Mouse (Mus musculus) limb, embryonic 13.5 days (tissue): ENCODE results near the gene Mt3. TPM values are rescaled to one million over a fixed set of nuclear protein-coding genes. Genes with fewer than 3 reads are reported as not detected.
"Not testable (repeated sequence)": the region's sequence is repeated elsewhere in the genome, so short reads cannot be mapped to it uniquely, and the experiment has no call there.

Experiments
- ATAC-seq: fragments of 200-750 bp; cut with Nextera tagmentation; 2 replicates; pipeline ENCODE4 v1.8.0; 2017; ENCODE audit warnings: low read depth, moderate number of reproducible peaks, moderate TSS enrichment; ENCODE audit not compliant: low FRiP score
- H3K27ac ChIP-seq: fragments of 300-500 bp; sonication (generic); 2 replicates; pipeline ENCODE4 v1.5.1; 2015; ENCODE audit warnings: inconsistent platforms, mild to moderate bottlenecking, moderate library complexity
- H3K27me3 ChIP-seq: fragments of 300-500 bp; sonication (generic); 2 replicates; pipeline ENCODE4 v1.6.1; 2015; ENCODE audit warnings: mild to moderate bottlenecking, inconsistent platforms
- H3K36me3 ChIP-seq: fragments of 300-500 bp; sonication (generic); 2 replicates; pipeline ENCODE4 v1.6.1; 2015; ENCODE audit warnings: inconsistent platforms, mild to moderate bottlenecking, moderate library complexity
- H3K4me1 ChIP-seq: fragments of 300-500 bp; sonication (generic); 2 replicates; pipeline ENCODE4 v1.6.1; 2015; ENCODE audit warnings: inconsistent platforms
- H3K4me2 ChIP-seq: fragments of 300-500 bp; sonication (generic); replicated peaks from 2 replicates; pipeline ENCODE4 v1.6.1; 2015; ENCODE audit warnings: inconsistent platforms, mild to moderate bottlenecking, moderate library complexity
- H3K4me3 ChIP-seq: fragments of 300-500 bp; sonication (generic); 2 replicates; pipeline ENCODE4 v1.5.1; 2015; ENCODE audit warnings: moderate library complexity, mild to moderate bottlenecking, inconsistent platforms
- H3K9ac ChIP-seq: fragments of 300-500 bp; sonication (generic); 2 replicates; pipeline ENCODE4 v1.6.1; 2015; ENCODE audit warnings: mild to moderate bottlenecking, inconsistent platforms
- H3K9me3 ChIP-seq: fragments of 300-500 bp; sonication (generic); 2 replicates; pipeline ENCODE4 v1.6.1; 2016; ENCODE audit warnings: inconsistent platforms
- WGBS: fragments of 180-500 bp; shearing (Covaris S2); methylation state at CpG from one replicate; pipeline ENCODE4 v1.1.7; 2015; 5-methylcytosine and 5-hydroxymethylcytosine counted together
- polyA plus RNA-seq: library from polyadenylated mRNA; unstranded; fragments of >200 nt; fragmentation: Nextera tagmentation; extraction: Ambion mirVana; gene quantifications from 2 replicates; pipeline ENCODE4 v1.2.1, GENCODE M21; 2015

Gene Mt3
- polyA plus RNA-seq, 1 experiment from 2014 or later = 0.99 TPM

DNA sequence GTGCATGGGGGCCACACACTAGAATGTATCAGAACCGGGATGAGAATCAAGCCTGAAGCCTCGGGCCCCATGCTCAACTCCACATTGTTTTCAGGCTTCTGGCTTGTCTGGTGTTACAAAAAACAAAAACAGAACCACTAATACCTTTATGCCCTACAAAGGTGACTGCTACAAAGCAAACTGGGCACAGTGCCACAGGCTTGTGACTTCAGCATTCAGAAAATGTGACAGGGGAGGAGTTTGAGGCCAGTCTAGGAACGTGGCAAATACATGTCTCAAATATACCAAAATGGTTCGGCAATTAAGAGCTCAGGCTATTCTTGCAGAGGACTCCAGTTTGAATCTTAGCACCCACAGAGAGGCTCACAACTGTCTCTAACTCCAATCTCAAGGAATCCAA is 3.7 kb downstream of the Mt3 start:
- peaks cover 28% of the 10 kb centered on the region for H3K27me3 ChIP-seq
- H3K9me3 ChIP-seq = no peaks in the 10 kb centered on the region
- no peaks in the 10 kb centered on the region for H3K36me3 ChIP-seq
- WGBS = 67% methylated on average over 4 of the region's 4 CpGs
- no peak overlapping the region for H3K4me2 ChIP-seq
- H3K9ac ChIP-seq = no peak overlapping the region
- ATAC-seq = no peak
- no peak overlapping the region for H3K4me3 ChIP-seq
- H3K27ac ChIP-seq = no peak overlapping the region
- peaks cover 34% of the 10 kb centered on the region for H3K4me1 ChIP-seq

DNA sequence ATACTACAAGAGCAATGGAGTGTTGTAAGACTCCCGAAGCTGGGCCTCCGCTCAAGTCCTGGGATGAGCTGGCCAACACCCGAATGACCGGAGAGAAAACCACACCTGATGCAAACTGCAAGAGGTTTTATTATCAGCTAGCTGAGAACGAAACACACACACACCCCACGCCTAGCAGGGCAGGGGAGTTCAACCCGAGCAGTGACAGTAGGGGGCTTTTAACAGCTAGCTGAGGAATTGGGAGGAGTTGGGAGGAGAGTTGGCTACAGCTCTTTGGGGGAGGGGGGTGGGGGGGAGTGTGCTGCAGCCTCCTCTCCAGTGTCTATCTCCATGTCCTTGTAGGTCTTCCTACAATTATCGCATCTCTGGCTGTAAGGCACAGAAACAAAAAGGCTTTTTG is 13.4 kb downstream of the Mt3 start:
- not testable (repeated sequence) for H3K9ac ChIP-seq, H3K4me2 ChIP-seq, H3K36me3 ChIP-seq, H3K9me3 ChIP-seq, H3K4me1 ChIP-seq, H3K4me3 ChIP-seq, H3K27ac ChIP-seq, ATAC-seq
- H3K27me3 ChIP-seq = peaks cover 28% of the 10 kb centered on the region
- 63% methylated on average over 8 of the region's 8 CpGs for WGBS

DNA sequence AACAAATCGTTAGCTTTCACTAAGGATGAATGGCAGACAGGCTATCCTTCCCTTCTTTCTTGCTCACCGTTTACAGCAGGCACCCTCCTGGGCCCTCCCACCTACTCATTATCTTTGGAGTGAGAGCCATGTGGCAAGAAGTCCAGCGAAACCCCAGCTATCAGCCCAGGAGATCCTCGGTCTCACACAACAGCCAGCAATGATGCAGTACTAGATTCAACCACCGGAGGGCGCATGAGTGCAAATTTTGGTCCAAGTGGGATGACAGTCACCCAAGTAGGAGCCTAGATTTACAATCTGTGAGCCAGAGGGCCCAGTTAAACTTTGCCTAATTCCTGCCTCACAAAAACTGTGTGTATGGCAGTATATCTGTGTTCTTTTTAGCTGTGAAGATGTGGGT is 14.8 kb downstream of the Mt3 start:
- Histone ChIP-seq H3K27ac (no peak overlapping the region), H3K36me3 (no peaks in the 10 kb centered on the region), H3K9ac (no peak overlapping the region), H3K27me3 (peaks cover 42% of the 10 kb centered on the region), H3K9me3 (no peaks in the 10 kb centered on the region), H3K4me1 (peaks cover 12% of the 10 kb centered on the region), H3K4me3 (no peak overlapping the region), H3K4me2 (peak overlapping the region; percentile 33; the same call in 1 of the 2 replicates)
- peak; percentile 75; the same call in 1 of the 2 replicates for ATAC-seq
- 5% methylated on average over 6 of the region's 6 CpGs for WGBS

DNA sequence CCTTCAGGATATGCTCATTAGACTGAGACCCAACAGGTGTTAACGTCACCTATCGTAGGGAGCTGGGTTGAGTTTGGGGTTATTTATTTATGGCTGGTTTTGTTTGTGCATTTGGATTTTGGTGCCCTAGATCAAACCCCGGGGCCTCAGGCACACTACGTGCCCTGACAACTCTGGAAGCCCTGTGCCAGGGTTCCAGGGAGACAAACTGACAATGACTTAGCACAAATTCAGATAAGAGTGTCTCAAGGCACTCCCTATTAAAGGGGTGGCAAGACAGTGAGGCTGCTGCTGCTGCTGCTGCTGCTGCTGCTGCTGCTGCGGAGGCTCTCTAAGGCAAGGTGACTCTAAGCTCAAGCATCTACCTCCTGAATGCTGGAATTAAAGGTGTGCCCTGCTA is 17.1 kb downstream of the Mt3 start:
- WGBS = 77% methylated on average over 5 of the region's 5 CpGs
- peaks cover 25% of the 10 kb centered on the region for H3K4me1 ChIP-seq
- H3K27me3 ChIP-seq = peaks cover 65% of the 10 kb centered on the region
- H3K36me3 ChIP-seq = no peaks in the 10 kb centered on the region
- H3K4me3 ChIP-seq = no peak overlapping the region
- no peaks in the 10 kb centered on the region for H3K9me3 ChIP-seq
- H3K9ac ChIP-seq = no peak overlapping the region
- no peak for ATAC-seq
- no peak overlapping the region for H3K27ac ChIP-seq
- H3K4me2 ChIP-seq = no peak overlapping the region

DNA sequence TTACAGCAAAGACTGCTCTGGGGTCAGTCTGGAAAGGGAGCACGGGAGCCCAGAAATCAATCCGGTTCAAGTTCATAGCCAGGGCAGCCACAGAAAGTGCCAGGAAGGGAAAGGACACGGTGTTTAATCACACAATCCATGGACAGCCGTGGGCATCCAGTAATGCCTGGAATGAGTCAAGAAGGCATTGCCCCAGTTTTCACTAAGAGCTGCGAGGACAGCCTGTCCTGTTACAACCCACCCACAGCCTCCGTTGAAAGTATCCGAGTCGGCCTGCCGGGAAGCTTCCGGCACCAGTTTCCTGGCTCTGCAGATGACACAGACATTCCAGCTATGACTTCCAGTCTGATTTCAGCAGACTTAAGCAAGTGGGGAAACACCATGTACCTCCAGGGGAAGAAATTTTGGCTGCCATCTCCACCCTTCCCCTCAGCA is 18.9 kb downstream of the Mt3 start:
- WGBS = 37% methylated on average over 10 of the region's 10 CpGs
- H3K4me2 ChIP-seq = peak overlapping the region; percentile 86

DNA sequence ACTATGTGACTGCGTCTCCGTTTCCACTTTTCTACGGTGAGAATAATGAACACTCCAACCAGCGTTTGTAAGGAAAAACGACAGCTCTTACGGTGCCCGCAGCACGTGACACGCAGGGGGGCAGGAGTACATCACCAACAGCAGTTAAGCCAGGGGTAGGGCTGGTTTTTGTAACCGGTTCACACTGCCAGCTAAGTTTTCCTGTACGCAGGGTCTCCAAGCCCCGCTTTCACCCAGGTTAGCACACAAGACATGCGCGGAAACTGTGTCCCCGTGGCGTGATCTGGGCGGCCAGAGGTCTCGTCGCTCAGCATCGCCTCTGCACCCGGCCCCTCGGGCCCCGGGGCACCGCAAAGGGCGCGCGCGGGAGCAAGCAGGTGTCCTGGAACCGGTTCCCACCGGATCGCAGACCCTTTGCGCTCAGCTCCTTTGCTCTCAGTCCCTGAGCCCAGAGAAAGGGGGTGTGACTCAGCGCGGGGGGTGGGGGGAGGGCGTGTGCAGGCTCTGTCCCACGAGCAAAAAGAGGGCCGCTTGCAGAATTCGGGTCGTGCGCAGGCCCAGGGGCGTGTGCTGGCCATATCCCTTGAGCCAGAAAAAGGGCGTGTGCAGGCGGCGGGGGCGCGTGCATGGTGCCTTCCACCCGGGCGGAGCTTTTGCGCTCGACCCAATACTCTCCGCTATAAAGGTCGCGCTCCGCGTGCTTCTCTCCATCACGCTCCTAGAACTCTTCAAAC is 19.8 kb downstream of the Mt3 start, which contains the start of gene Mt2:
Gene Mt2 (plus strand): TSS at position 590 of the 734 bp plus-strand sequence.
- H3K4me2 ChIP-seq = peak within 1 kb of the TSS; percentile 86
- H3K9ac ChIP-seq = peak within 1 kb of the TSS; percentile 67
- no peak within 1 kb of the TSS for H3K27ac ChIP-seq
- under 1% methylated on average over 56 of the region's 56 CpGs for WGBS
- peak; percentile 55 for ATAC-seq
- H3K9me3 ChIP-seq = no peaks in the 10 kb centered on the region
- no peaks in the 10 kb centered on the region for H3K36me3 ChIP-seq
- H3K27me3 ChIP-seq = peaks cover 92% of the 10 kb centered on the region
- peak within 1 kb of the TSS; percentile 50 for H3K4me3 ChIP-seq
- peaks cover 25% of the 10 kb centered on the region for H3K4me1 ChIP-seq

More for the DNA sequence above, 18.9 kb downstream of the Mt3 start:
- Histone ChIP-seq H3K36me3 (no peaks in the 10 kb centered on the region), H3K4me3 (peak overlapping the region; percentile 50; the same call in 1 of the 2 replicates), H3K27ac (no peak overlapping the region), H3K4me1 (peaks cover 25% of the 10 kb centered on the region), H3K9me3 (no peaks in the 10 kb centered on the region), H3K27me3 (peaks cover 83% of the 10 kb centered on the region), H3K9ac (no peak overlapping the region)
- ATAC-seq = no peak

DNA sequence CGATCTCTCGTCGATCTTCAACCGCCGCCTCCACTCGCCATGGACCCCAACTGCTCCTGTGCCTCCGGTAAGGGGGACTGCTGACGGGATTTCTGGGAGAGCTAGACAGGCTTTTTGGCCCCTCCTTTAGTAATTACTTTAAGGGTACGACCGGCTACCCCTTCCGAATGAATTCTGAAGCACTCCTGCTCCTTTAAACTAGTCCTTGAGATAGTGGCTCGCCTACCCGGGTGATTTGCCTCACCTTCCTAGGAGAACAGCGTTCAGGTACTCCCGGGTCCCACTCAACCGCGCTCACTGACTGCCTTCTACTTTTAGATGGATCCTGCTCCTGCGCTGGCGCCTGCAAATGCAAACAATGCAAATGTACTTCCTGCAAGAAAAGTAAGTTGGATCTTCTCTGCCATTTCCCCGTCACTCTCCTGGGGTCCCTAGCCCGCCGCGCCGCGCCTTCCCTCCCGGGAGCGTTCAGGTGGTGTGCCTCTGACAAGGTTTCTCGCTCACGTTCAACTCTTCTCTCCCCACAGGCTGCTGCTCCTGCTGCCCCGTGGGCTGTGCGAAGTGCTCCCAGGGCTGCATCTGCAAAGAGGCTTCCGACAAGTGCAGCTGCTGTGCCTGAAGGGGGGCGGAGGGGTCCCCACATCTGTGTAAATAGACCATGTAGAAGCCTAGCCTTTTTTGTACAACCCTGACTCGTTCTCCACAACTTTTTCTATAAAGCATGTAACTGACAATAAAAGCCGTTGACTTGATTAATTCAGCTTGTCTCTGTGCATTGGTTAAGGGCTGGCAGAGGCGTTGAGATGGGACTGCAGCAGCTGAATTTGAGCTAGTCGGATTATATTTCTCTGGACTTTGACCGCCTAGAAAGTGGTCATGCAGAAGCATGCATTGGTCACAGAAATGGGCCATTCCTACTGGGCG is 20.7 kb downstream of the Mt3 start:
- WGBS = under 1% methylated on average over 39 of the region's 39 CpGs
- peak overlapping the region; percentile 67 for H3K9ac ChIP-seq
- no peaks in the 10 kb centered on the region for H3K9me3 ChIP-seq
- peaks cover 25% of the 10 kb centered on the region for H3K4me1 ChIP-seq
- no peak overlapping the region for H3K27ac ChIP-seq
- ATAC-seq = 0 out of 2 replicates have a peak, but pooled peaks have one; percentile 30
- no peaks in the 10 kb centered on the region for H3K36me3 ChIP-seq
- peak overlapping the region; percentile 50 for H3K4me3 ChIP-seq
- peaks cover 96% of the 10 kb centered on the region for H3K27me3 ChIP-seq
- peak overlapping the region; percentile 86 for H3K4me2 ChIP-seq

DNA sequence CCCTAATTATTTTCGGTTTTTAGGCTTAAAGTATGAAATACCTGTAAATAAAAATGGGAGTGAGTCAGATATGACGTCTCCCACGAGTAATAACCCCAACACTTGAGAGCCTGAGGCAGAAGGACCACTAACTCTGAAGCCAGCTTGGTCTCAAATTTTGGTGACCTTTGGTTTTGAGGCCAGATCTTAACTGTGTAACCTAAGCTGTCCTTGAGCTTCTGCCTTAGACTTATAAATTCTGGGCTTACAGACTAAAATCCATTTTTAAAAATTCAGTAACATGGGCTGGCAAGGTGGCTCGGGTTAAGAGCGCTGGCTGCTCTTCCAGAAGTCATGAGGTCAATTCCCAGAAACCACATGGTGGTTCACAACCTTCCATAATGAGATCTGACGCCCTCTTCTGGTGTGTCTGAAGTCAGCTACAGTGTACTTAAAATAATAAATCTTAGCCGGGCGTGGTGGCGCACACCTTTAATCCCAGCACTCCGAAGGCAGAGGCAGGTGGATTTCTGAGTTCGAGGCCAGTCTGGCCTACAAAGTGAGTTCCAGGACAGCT is 21.5 kb downstream of the Mt3 start:
- Histone ChIP-seq H3K9me3 (no peaks in the 10 kb centered on the region), H3K36me3 (no peaks in the 10 kb centered on the region), H3K4me1 (peaks cover 29% of the 10 kb centered on the region), H3K4me3 (no peak overlapping the region), H3K9ac (no peak overlapping the region), H3K27me3 (peaks cover 100% of the 10 kb centered on the region), H3K27ac (no peak overlapping the region), H3K4me2 (peak overlapping the region; percentile 86)
- WGBS = 44% methylated on average over 11 of the region's 11 CpGs
- ATAC-seq = no peak

DNA sequence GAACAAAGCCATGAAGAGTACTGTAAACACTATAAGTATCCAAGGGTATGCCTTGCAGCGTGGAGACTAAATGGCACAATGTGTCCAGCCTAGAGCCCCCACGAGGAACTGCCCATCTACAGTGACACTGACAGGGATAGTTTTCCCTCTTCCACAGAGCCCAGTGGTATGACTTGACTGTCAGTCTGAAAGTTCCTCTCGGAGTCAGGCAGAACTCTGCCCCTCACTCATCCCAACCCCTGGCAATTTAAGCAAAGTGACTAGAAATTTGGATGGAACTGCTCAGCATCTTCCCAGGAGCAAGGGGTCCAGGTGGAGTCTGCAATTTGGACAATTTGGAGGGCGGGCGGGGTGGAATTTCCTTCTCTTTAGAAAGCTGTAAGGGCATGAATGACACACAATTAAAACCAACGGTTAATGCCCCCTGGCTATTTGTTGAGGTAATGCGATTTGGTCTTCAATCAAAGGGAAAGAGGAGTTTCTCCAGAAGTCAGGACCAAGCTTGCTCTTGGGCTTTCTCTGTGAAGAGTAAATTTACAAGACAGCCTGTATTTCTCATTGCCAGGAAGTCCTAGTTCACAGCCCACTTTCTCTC is 22.3 kb downstream of the Mt3 start:
- peaks cover 100% of the 10 kb centered on the region for H3K27me3 ChIP-seq
- H3K27ac ChIP-seq = no peak overlapping the region
- WGBS = 36% methylated on average over 7 of the region's 7 CpGs
- no peak for ATAC-seq
- no peak overlapping the region for H3K4me2 ChIP-seq
- peaks cover 37% of the 10 kb centered on the region for H3K4me1 ChIP-seq
- H3K4me3 ChIP-seq = no peak overlapping the region
- H3K9ac ChIP-seq = no peak overlapping the region
- H3K36me3 ChIP-seq = no peaks in the 10 kb centered on the region
- no peaks in the 10 kb centered on the region for H3K9me3 ChIP-seq

DNA sequence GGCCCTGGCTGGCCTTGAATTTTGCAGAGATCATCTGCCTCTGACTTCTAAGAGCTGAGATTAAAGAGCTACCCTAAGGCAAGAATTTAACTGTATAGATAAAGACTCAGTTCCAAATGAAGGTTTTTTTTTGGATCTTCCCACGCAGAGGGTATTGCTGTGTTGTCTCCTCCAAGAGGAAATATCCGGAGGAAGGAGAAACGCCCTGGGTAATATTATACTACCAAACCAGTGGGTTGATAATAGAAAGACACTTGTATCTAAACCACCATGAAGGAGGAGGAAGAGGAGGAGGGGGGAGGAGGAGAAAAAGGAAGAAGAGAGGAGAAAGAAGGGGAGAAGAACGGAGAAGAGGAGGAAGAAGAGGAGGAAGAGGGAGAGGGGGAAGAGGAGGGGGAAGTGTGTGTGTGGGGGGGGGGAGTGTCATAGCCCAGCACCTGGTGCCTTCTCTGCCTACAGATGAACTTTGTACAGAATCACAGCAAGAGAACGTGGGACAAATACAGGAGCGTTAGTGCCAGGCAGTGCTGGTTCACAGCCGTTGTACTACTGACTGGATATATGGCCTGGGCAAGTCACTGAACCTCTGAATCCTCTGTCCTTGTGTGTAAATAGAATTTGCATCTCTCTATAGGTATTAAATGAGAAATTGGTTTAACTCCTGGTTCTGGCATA is 25.4 kb downstream of the Mt3 start:
- no peaks in the 10 kb centered on the region for H3K9me3 ChIP-seq
- H3K36me3 ChIP-seq = no peaks in the 10 kb centered on the region
- peaks cover 98% of the 10 kb centered on the region for H3K27me3 ChIP-seq

More for the DNA sequence above, 25.4 kb downstream of the Mt3 start:
- no peak overlapping the region for H3K4me3 ChIP-seq
- no peak for ATAC-seq
- H3K4me2 ChIP-seq = no peak overlapping the region
- H3K4me1 ChIP-seq = peaks cover 26% of the 10 kb centered on the region
- H3K9ac ChIP-seq = no peak overlapping the region
- 67% methylated on average over 7 of the region's 7 CpGs for WGBS
- no peak overlapping the region for H3K27ac ChIP-seq
